Mouse (Mus musculus): ENCODE data around the gene Frs3. TPM values are rescaled to one million over a fixed set of nuclear protein-coding genes. Genes with fewer than 3 reads are reported as not detected.

Frs3 gene
- polyA plus RNA-seq, 1 experiment = 2.2 TPM

- Histone ChIP-seq H3K4me3 (ENCODE audit: insufficient read depth, poor library complexity, severe bottlenecking) (no peak overlapping the region), H3K36me3 (ENCODE audit: control insufficient read depth, insufficient read depth) (no peaks in the 10 kb centered on the region), H3K79me2 (ENCODE audit: control insufficient read depth, insufficient read depth) (no peaks in the 10 kb centered on the region), H3ac (ENCODE audit: control insufficient read depth, insufficient read length, low read depth) (no peak overlapping the region), H3K27me3 (ENCODE audit: control insufficient read depth, insufficient read depth, insufficient read length) (no peaks in the 10 kb centered on the region), H3K79me3 (ENCODE audit: low read depth) (no peaks in the 10 kb centered on the region)
- TF ChIP-seq CTCF (IDR thresholded peaks at IDR 0.05; ENCODE audit: control insufficient read depth, insufficient read depth, insufficient read length) = no peak
- no peak for TF ChIP-seq MYOG (IDR thresholded peaks at IDR 0.05; ENCODE audit: control insufficient read depth, extremely low read depth, insufficient read length)
- TF ChIP-seq USF1 (IDR thresholded peaks at IDR 0.05; ENCODE audit: low read depth) = no peak
Observed at GRCm38 (mm10) chr17:47744746-47745368, 56.0 kb downstream of the Frs3 start.

- Histone ChIP-seq H3K79me2 (ENCODE audit: control insufficient read depth, insufficient read depth) (no peaks in the 10 kb centered on the region), H3K36me3 (ENCODE audit: control insufficient read depth, insufficient read depth) (no peaks in the 10 kb centered on the region)
- TF ChIP-seq MAX (IDR thresholded peaks at IDR 0.05) (no peak), FOSL1 (IDR thresholded peaks at IDR 0.05; ENCODE audit: insufficient read depth, low read length, poor library complexity, severe bottlenecking) (no peak), MYOD1 (IDR thresholded peaks at IDR 0.05; ENCODE audit: control insufficient read depth, insufficient read length, low read depth) (no peak), USF1 (IDR thresholded peaks at IDR 0.05; ENCODE audit: low read depth) (no peak), MYOG (IDR thresholded peaks at IDR 0.05; ENCODE audit: control insufficient read depth, extremely low read depth, insufficient read length) (no peak), CTCF (IDR thresholded peaks at IDR 0.05; ENCODE audit: control insufficient read depth, insufficient read depth, insufficient read length) (no peak), CEBPB (IDR thresholded peaks at IDR 0.05; ENCODE audit: low read depth) (no peak)
Observed at GRCm38 (mm10) chr17:47748791-47749553, 60.1 kb downstream of the Frs3 start.

GRCm38 (mm10) chr17:47749626-47750025, 60.8 kb downstream of the Frs3 start:
- no peak overlapping the region for H3ac ChIP-seq (ENCODE audit: control insufficient read depth, insufficient read length, low read depth)
- TF ChIP-seq MYOG (IDR thresholded peaks at IDR 0.05; ENCODE audit: control insufficient read depth, extremely low read depth, insufficient read length) (no peak), MAX (IDR thresholded peaks at IDR 0.05) (no peak), FOSL1 (IDR thresholded peaks at IDR 0.05; ENCODE audit: insufficient read depth, low read length, poor library complexity, severe bottlenecking) (no peak), CEBPB (IDR thresholded peaks at IDR 0.05; ENCODE audit: low read depth) (no peak)

More at GRCm38 (mm10) chr17:47748791-47749553, 60.1 kb downstream of the Frs3 start:
- Histone ChIP-seq H3K4me3 (ENCODE audit: insufficient read depth, poor library complexity, severe bottlenecking) (no peak overlapping the region), H3ac (ENCODE audit: control insufficient read depth, insufficient read length, low read depth) (no peak overlapping the region), H3K79me3 (ENCODE audit: low read depth) (no peaks in the 10 kb centered on the region), H3K27me3 (ENCODE audit: control insufficient read depth, insufficient read depth, insufficient read length) (no peaks in the 10 kb centered on the region)

GRCm38 (mm10) chr17:47750101-47750500, 61.3 kb downstream of the Frs3 start:
- no peaks in the 10 kb centered on the region for H3K79me2 ChIP-seq (ENCODE audit: control insufficient read depth, insufficient read depth)
- no peak overlapping the region for H3ac ChIP-seq (ENCODE audit: control insufficient read depth, insufficient read length, low read depth)
- H3K27me3 ChIP-seq (ENCODE audit: control insufficient read depth, insufficient read depth, insufficient read length) = no peaks in the 10 kb centered on the region
- no peaks in the 10 kb centered on the region for H3K36me3 ChIP-seq (ENCODE audit: control insufficient read depth, insufficient read depth)
- no peak overlapping the region for H3K4me3 ChIP-seq (ENCODE audit: insufficient read depth, poor library complexity, severe bottlenecking)
- H3K79me3 ChIP-seq (ENCODE audit: low read depth) = no peaks in the 10 kb centered on the region
- TF ChIP-seq FOSL1 (IDR thresholded peaks at IDR 0.05; ENCODE audit: insufficient read depth, low read length, poor library complexity, severe bottlenecking) = no peak
- TF ChIP-seq MYOD1 (IDR thresholded peaks at IDR 0.05; ENCODE audit: control insufficient read depth, insufficient read length, low read depth) = no peak
- TF ChIP-seq CEBPB (IDR thresholded peaks at IDR 0.05; ENCODE audit: low read depth) = no peak
- no peak for TF ChIP-seq MYOG (IDR thresholded peaks at IDR 0.05; ENCODE audit: control insufficient read depth, extremely low read depth, insufficient read length)

More at GRCm38 (mm10) chr17:47749626-47750025, 60.8 kb downstream of the Frs3 start:
- no peaks in the 10 kb centered on the region for H3K27me3 ChIP-seq (ENCODE audit: control insufficient read depth, insufficient read depth, insufficient read length)
- no peaks in the 10 kb centered on the region for H3K36me3 ChIP-seq (ENCODE audit: control insufficient read depth, insufficient read depth)
- no peaks in the 10 kb centered on the region for H3K79me2 ChIP-seq (ENCODE audit: control insufficient read depth, insufficient read depth)
- no peaks in the 10 kb centered on the region for H3K79me3 ChIP-seq (ENCODE audit: low read depth)
- H3K4me3 ChIP-seq (ENCODE audit: insufficient read depth, poor library complexity, severe bottlenecking) = no peak overlapping the region

GRCm38 (mm10) chr17:47751811-47752210, 63.0 kb downstream of the Frs3 start:
- TF ChIP-seq MYOG (IDR thresholded peaks at IDR 0.05; ENCODE audit: control insufficient read depth, extremely low read depth, insufficient read length) (no peak), USF1 (IDR thresholded peaks at IDR 0.05; ENCODE audit: low read depth) (no peak), MAX (IDR thresholded peaks at IDR 0.05) (no peak), CTCF (IDR thresholded peaks at IDR 0.05; ENCODE audit: control insufficient read depth, insufficient read depth, insufficient read length) (no peak), FOSL1 (IDR thresholded peaks at IDR 0.05; ENCODE audit: insufficient read depth, low read length, poor library complexity, severe bottlenecking) (no peak), MYOD1 (IDR thresholded peaks at IDR 0.05; ENCODE audit: control insufficient read depth, insufficient read length, low read depth) (no peak)
- Histone ChIP-seq H3ac (ENCODE audit: control insufficient read depth, insufficient read length, low read depth) (no peak overlapping the region), H3K36me3 (ENCODE audit: control insufficient read depth, insufficient read depth) (no peaks in the 10 kb centered on the region), H3K27me3 (ENCODE audit: control insufficient read depth, insufficient read depth, insufficient read length) (no peaks in the 10 kb centered on the region), H3K79me3 (ENCODE audit: low read depth) (no peaks in the 10 kb centered on the region), H3K79me2 (ENCODE audit: control insufficient read depth, insufficient read depth) (no peaks in the 10 kb centered on the region), H3K4me3 (ENCODE audit: insufficient read depth, poor library complexity, severe bottlenecking) (no peak overlapping the region)
